Mouse (Mus musculus) thymus, adult 2 months (tissue): ENCODE results near the gene Kif7.

Source experiments
- CTCF ChIP-seq: fragments of 200-500 bp; IDR thresholded peaks from 2 replicates; pipeline ENCODE4 v1.5.1; 2012; ENCODE audit warnings: mild to moderate bottlenecking, control low read depth, low read length, moderate library complexity, borderline replicate concordance; ENCODE audit not compliant: control insufficient read depth, poor library complexity, insufficient read depth; ENCODE audit errors: extremely low read depth
- POLR2A ChIP-seq: fragments of 200-500 bp; IDR thresholded peaks from 2 replicates; pipeline ENCODE4 v1.6.1; 2012; ENCODE audit warnings: mild to moderate bottlenecking, low read length, control low read depth, moderate library complexity; ENCODE audit not compliant: control insufficient read depth, poor library complexity, insufficient read depth; ENCODE audit errors: extremely low read depth

GRCm38 (mm10) chr7:79710831-79711230 lies 4.7 kb downstream of the Kif7 start:
- no peak for TF ChIP-seq CTCF
- TF ChIP-seq POLR2A = no peak
